ENCODE assay signal across 16 mouse cellular contexts in genomic region chr6:28132056-28132455, GRCm38 (mm10). TPM values are rescaled to one million over a fixed set of nuclear protein-coding genes. Genes with fewer than 3 reads are reported as not detected.
A peak's percentile ranks its signal among the peaks of the same experiment; 100 is the strongest.
DNase-seq lines count a peak whose midpoint lies in the region; ATAC-seq and TF ChIP-seq lines count a peak whose summit lies in the region.
"Had no signal": no experiment of that assay in that cellular context is flagged by ENCODE, and none has a peak within 500 bp of the region (broad histone marks: within the 10 kb centered on the region; RNA-seq: fewer than 3 reads in every experiment).

No protein-coding gene starts in this region.

- no peak for TF ChIP-seq CTCF in olfactory bulb, adult 2 months (IDR thresholded peaks at IDR 0.05; ENCODE audit: insufficient read depth, low read depth, low read length)

- no peaks in the 10 kb centered on the region for H3K36me3 ChIP-seq in embryonic facial prominence, embryonic 14.5 days (ENCODE audit: control insufficient read depth, insufficient read depth, low read length)
- no peaks in the 10 kb centered on the region for H3K36me3 ChIP-seq in hindbrain, embryonic 16.5 days (ENCODE audit: control insufficient read depth, insufficient read depth, low read length)
- H3K36me3 ChIP-seq in heart, embryonic 11.5 days (ENCODE audit: control insufficient read depth, insufficient read depth, low read length), result no peaks in the 10 kb centered on the region
- H3K36me3 ChIP-seq: embryonic facial prominence, embryonic 15.5 days had no signal

- H3K9me3 ChIP-seq in embryonic facial prominence, embryonic 14.5 days (ENCODE audit: control insufficient read depth, low read length), result no peaks in the 10 kb centered on the region
- no peaks in the 10 kb centered on the region for H3K9me3 ChIP-seq in hindbrain, embryonic 16.5 days (ENCODE audit: control insufficient read depth, low read length)
- no peaks in the 10 kb centered on the region for H3K9me3 ChIP-seq in heart, embryonic 11.5 days (replicated peaks; ENCODE audit: control insufficient read depth, low read length)
- H3K9me3 ChIP-seq: embryonic facial prominence, embryonic 15.5 days had no signal

- TF ChIP-seq POLR2A in olfactory bulb, adult 2 months (IDR thresholded peaks at IDR 0.05; ENCODE audit: insufficient read depth, low read depth, low read length), result no peak

- no peak overlapping the region for H3K4me2 ChIP-seq in embryonic facial prominence, embryonic 14.5 days (ENCODE audit: low read depth, low read length)
- H3K4me2 ChIP-seq in hindbrain, embryonic 16.5 days (ENCODE audit: low read length), result peak overlapping the region; percentile 100
- H3K4me2 ChIP-seq in heart, embryonic 11.5 days, result no peak overlapping the region
- H3K4me2 ChIP-seq: embryonic facial prominence, embryonic 15.5 days had no signal

- DNase-seq in embryo, embryonic 10 days (ENCODE audit: low spot score), result peak; percentile 11
- no peak for DNase-seq in embryo, embryonic 9.5 days (ENCODE audit: extremely low spot score)
- peak; percentile 39 for DNase-seq in embryonic facial prominence, embryonic 14.5 days (ENCODE audit: low spot score)
- DNase-seq in left cerebral cortex, adult 11 months (ENCODE audit: low spot score), result no peak
- no peak for DNase-seq in left cerebral cortex, adult 9 months (ENCODE audit: low spot score in 2 of 2)
- DNase-seq: adrenal gland, postnatal 25 days; cerebellum, adult 18-20 months; heart, adult 18-20 months; kidney, adult 18-20 months; liver; right cerebral cortex, postnatal 4 days had no signal

- WGBS in embryonic facial prominence, embryonic 14.5 days, result 11% methylated on average over 4 of the region's 4 CpGs
- WGBS in hindbrain, embryonic 16.5 days, result 11% methylated on average over 4 of the region's 4 CpGs
- 27% methylated on average over 4 of the region's 4 CpGs for WGBS in olfactory bulb, adult 2 months
- WGBS in heart, embryonic 11.5 days (ENCODE audit: insufficient replicate concordance), result 22% methylated on average over 4 of the region's 4 CpGs

- H3K4me1 ChIP-seq in embryonic facial prominence, embryonic 14.5 days (ENCODE audit: control insufficient read depth, insufficient read depth, low read length), result peaks cover 7% of the 10 kb centered on the region
- H3K4me1 ChIP-seq in hindbrain, embryonic 16.5 days (ENCODE audit: control insufficient read depth, insufficient read depth, low read depth, low read length), result peaks cover 18% of the 10 kb centered on the region
- H3K4me1 ChIP-seq in olfactory bulb, adult 2 months (ENCODE audit: control insufficient read depth, insufficient read depth, low read length), result peaks cover 2% of the 10 kb centered on the region; the same call in 1 of the 2 replicates
- peaks cover 11% of the 10 kb centered on the region for H3K4me1 ChIP-seq in heart, embryonic 11.5 days (ENCODE audit: control insufficient read depth, insufficient read depth, low read length)

- ATAC-seq in embryonic facial prominence, embryonic 14.5 days (ENCODE audit: low read depth), result no peak
- no peak for ATAC-seq in hindbrain, embryonic 16.5 days
- no peak for ATAC-seq in heart, embryonic 11.5 days (replicated peaks; ENCODE audit: insufficient number of reproducible peaks, low FRiP score, low TSS enrichment)

- H3K4me3 ChIP-seq in embryonic facial prominence, embryonic 14.5 days (ENCODE audit: low read depth, low read length), result no peak overlapping the region
- peak overlapping the region; percentile 70 for H3K4me3 ChIP-seq in hindbrain, embryonic 16.5 days (ENCODE audit: low read length)
- H3K4me3 ChIP-seq in olfactory bulb, adult 2 months (ENCODE audit: insufficient read depth, low read depth, low read length), result peak overlapping the region; percentile 27
- H3K4me3 ChIP-seq in heart, embryonic 11.5 days (ENCODE audit: low read depth, low read length), result no peak overlapping the region
- H3K4me3 ChIP-seq: embryonic facial prominence, embryonic 15.5 days had no signal

- H3K9ac ChIP-seq in embryonic facial prominence, embryonic 14.5 days (ENCODE audit: low read depth, low read length), result no peak overlapping the region
- peak overlapping the region; percentile 7; the same call in 1 of the 2 replicates for H3K9ac ChIP-seq in hindbrain, embryonic 16.5 days (ENCODE audit: low read depth, low read length)
- H3K9ac ChIP-seq in heart, embryonic 11.5 days (ENCODE audit: low read depth, low read length), result no peak overlapping the region
- H3K9ac ChIP-seq: embryonic facial prominence, embryonic 15.5 days had no signal

- peaks cover 48% of the 10 kb centered on the region for H3K27me3 ChIP-seq in embryonic facial prominence, embryonic 14.5 days (replicated peaks; ENCODE audit: control insufficient read depth, insufficient read depth, low read length)
- no peaks in the 10 kb centered on the region for H3K27me3 ChIP-seq in hindbrain, embryonic 16.5 days (replicated peaks; ENCODE audit: control insufficient read depth, insufficient read depth, low read length)
- peaks cover 53% of the 10 kb centered on the region for H3K27me3 ChIP-seq in heart, embryonic 11.5 days (ENCODE audit: control insufficient read depth, insufficient read depth, low read length)

- no peak overlapping the region for H3K27ac ChIP-seq in embryonic facial prominence, embryonic 14.5 days (replicated peaks; ENCODE audit: low read depth, low read length)
- no peak overlapping the region for H3K27ac ChIP-seq in hindbrain, embryonic 16.5 days (ENCODE audit: low read depth, low read length)
- no peak overlapping the region for H3K27ac ChIP-seq in olfactory bulb, adult 2 months (ENCODE audit: insufficient read depth, low read depth, low read length)
- H3K27ac ChIP-seq in heart, embryonic 11.5 days (ENCODE audit: low read depth, low read length), result no peak overlapping the region
- H3K27ac ChIP-seq: embryonic facial prominence, embryonic 15.5 days; left cerebral cortex, adult 2 months had no signal

RNA-seq across cellular contexts. Expression of gene Grm8, which starts 2.9 kb away (rescaled TPM):
- 1.9 and 2.3 TPM in 2 replicates for polyA plus RNA-seq in embryonic facial prominence, embryonic 14.5 days (2014; fragmentation: Nextera tagmentation; extraction: Ambion mirVana)
- polyA plus RNA-seq in hindbrain, embryonic 16.5 days (2015; fragmentation: Nextera tagmentation; extraction: Ambion mirVana), result 11.5 and 16.1 TPM in 2 replicates
- polyA plus RNA-seq in olfactory bulb, adult 2 months (2012; ENCODE audit: insufficient read depth, insufficient read length, low replicate concordance, missing spikeins), result not detected in 2 replicates
- polyA plus RNA-seq in heart, embryonic 11.5 days (2014; fragmentation: Nextera tagmentation; extraction: Ambion mirVana), result 0.07 TPM in 1 of 2 replicates, not detected in the other

Comparison
In these comparisons a context has a peak if more than half of its experiments do, and no peak if none do; other contexts are left out.
1. DNase-seq: peak in embryo, embryonic 10 days (single experiment) and embryonic facial prominence, embryonic 14.5 days (single experiment); none in embryo, embryonic 9.5 days (single experiment), left cerebral cortex, adult 11 months (single experiment) and left cerebral cortex, adult 9 months (0 of 2).
2. H3K4me3 ChIP-seq: peak in hindbrain, embryonic 16.5 days (single experiment) and olfactory bulb, adult 2 months (single experiment); none in embryonic facial prominence, embryonic 14.5 days (single experiment) and heart, embryonic 11.5 days (single experiment).